Mouse (Mus musculus) forebrain, postnatal 0 days (tissue): Measurements from ENCODE around the gene Babam2. TPM values are rescaled to one million over a fixed set of nuclear protein-coding genes. Genes with fewer than 3 reads are reported as not detected.
A peak's percentile ranks its signal among the peaks of the same experiment; 100 is the strongest.
"Not testable (repeated sequence)": the region's sequence is repeated elsewhere in the genome, so short reads cannot be mapped to it uniquely, and the experiment has no call there.

Source experiments
- ATAC-seq: fragments of 200-750 bp; cut with Nextera tagmentation; 2 replicates; pipeline ENCODE4 v1.8.0; 2017; ENCODE audit warnings: mild to moderate bottlenecking, moderate library complexity
- DNase-seq: peaks from one replicate; pipeline ENCODE4 v3.0.0-alpha.2; 2015
- H3K27ac ChIP-seq: fragments of 300-500 bp; sonication (generic); 2 replicates; pipeline ENCODE4 v1.5.1; 2014; ENCODE audit warnings: low read depth, mild to moderate bottlenecking, antibody characterized with exemption, low read length, moderate library complexity, mixed read lengths
- H3K27me3 ChIP-seq: fragments of 300-500 bp; sonication (generic); 2 replicates; pipeline ENCODE4 v1.6.1; 2014; ENCODE audit warnings: mild to moderate bottlenecking, low read length, mixed read lengths; ENCODE audit not compliant: insufficient read depth
- H3K36me3 ChIP-seq: fragments of 300-500 bp; sonication (generic); 2 replicates; pipeline ENCODE4 v1.6.1; 2014; ENCODE audit warnings: mild to moderate bottlenecking, moderate library complexity; ENCODE audit not compliant: insufficient read depth
- H3K4me1 ChIP-seq: fragments of 300-500 bp; sonication (generic); 2 replicates; pipeline ENCODE4 v1.6.1; 2014; ENCODE audit warnings: antibody characterized with exemption; ENCODE audit not compliant: insufficient read depth
- H3K4me2 ChIP-seq: fragments of 300-500 bp; sonication (generic); 2 replicates; pipeline ENCODE4 v1.6.1; 2014; ENCODE audit warnings: low read depth, mild to moderate bottlenecking, moderate library complexity
- H3K4me3 ChIP-seq: fragments of 300-500 bp; sonication (generic); 2 replicates; pipeline ENCODE4 v1.5.1; 2014; ENCODE audit warnings: low read depth, low read length, mixed read lengths
- H3K9ac ChIP-seq: fragments of 300-500 bp; sonication (generic); 2 replicates; pipeline ENCODE4 v1.6.1; 2014; ENCODE audit warnings: mild to moderate bottlenecking
- H3K9me3 ChIP-seq: fragments of 300-500 bp; sonication (generic); 2 replicates; pipeline ENCODE4 v1.6.1; 2016; ENCODE audit warnings: low read length
- CTCF ChIP-seq: sonication (generic); IDR thresholded peaks from 2 replicates; pipeline ENCODE4 v1.5.1; 2016; ENCODE audit warnings: antibody characterized with exemption, control low read depth, low read depth
- WGBS: fragments of 180-500 bp; shearing (Covaris S2); extraction: QIAGEN DNeasy Blood & Tissue Kit; methylation state at CpG from one replicate; pipeline ENCODE4 v1.1.7; 2014; 5-methylcytosine and 5-hydroxymethylcytosine counted together
- polyA plus RNA-seq: library from polyadenylated mRNA; unstranded; fragments of >200 nt; fragmentation: Nextera tagmentation; extraction: Ambion mirVana; gene quantifications from 2 replicates; pipeline ENCODE4 v1.2.1, GENCODE M21; 2015
- total RNA-seq: library from RNA; depleted of rRNA; stranded (reverse); fragments of >200 nt; gene quantifications from 2 replicates; pipeline ENCODE4 v1.2.3, GENCODE M21; 2014

The Babam2 gene
- total and polyA plus RNA-seq, 2 experiments from 2014 or later = 42.7 to 61.5 TPM

GRCm38 (mm10) chr5:31966741-31967140 is 269.3 kb downstream of the Babam2 start:
- ATAC-seq (no peak), DNase-seq (no peak)
- no peak for TF ChIP-seq CTCF
- 53% methylated on average over 5 of the region's 5 CpGs for WGBS
- no peaks in the 10 kb centered on the region for H3K27me3 ChIP-seq
- H3K36me3 ChIP-seq = no peaks in the 10 kb centered on the region
- no peak overlapping the region for H3K4me2 ChIP-seq
- H3K9me3 ChIP-seq = no peaks in the 10 kb centered on the region
- no peak overlapping the region for H3K9ac ChIP-seq
- H3K4me1 ChIP-seq = no peaks in the 10 kb centered on the region
- H3K4me3 ChIP-seq = no peak overlapping the region
- H3K27ac ChIP-seq = no peak overlapping the region

- H3K27ac ChIP-seq = no peak overlapping the region
- H3K4me1 ChIP-seq = no peaks in the 10 kb centered on the region
- no peak overlapping the region for H3K4me2 ChIP-seq
- no peak overlapping the region for H3K4me3 ChIP-seq
- 85% methylated on average over 4 of the region's 4 CpGs for WGBS
- no peaks in the 10 kb centered on the region for H3K36me3 ChIP-seq
- ATAC-seq = no peak
- no peaks in the 10 kb centered on the region for H3K27me3 ChIP-seq
- no peak for TF ChIP-seq CTCF
- DNase-seq = no peak
- no peak overlapping the region for H3K9ac ChIP-seq
- H3K9me3 ChIP-seq = no peaks in the 10 kb centered on the region
Observed at GRCm38 (mm10) chr5:31967526-31967925, 270.0 kb downstream of the Babam2 start.

DNA sequence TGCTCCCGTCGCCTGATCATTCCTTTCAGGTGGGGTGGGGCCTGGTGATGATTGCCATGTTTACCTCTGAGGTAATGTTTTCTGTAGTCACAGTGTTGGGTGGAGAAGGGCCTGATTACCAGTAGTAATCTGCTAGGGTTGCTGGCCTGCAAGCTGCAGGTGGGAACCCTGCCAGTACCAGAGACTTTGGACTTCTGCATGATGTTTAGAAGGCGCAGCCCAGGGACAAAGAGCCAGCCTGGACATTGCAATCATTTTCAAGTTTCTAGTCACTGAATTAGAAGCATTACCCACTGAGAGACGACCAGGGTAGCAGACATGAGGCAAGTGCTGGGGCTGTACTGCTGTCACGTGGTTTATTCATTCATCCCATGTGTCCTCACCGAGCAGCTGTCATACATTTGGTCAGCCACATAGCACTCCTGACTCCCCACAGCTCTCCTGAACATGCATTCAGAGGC is 270.6 kb downstream of the Babam2 start:
- H3K4me1 ChIP-seq = no peaks in the 10 kb centered on the region
- no peaks in the 10 kb centered on the region for H3K36me3 ChIP-seq
- DNase-seq (no peak), ATAC-seq (no peak)
- H3K27ac ChIP-seq = no peak overlapping the region
- no peak overlapping the region for H3K4me3 ChIP-seq
- 68% methylated on average over 6 of the region's 6 CpGs for WGBS
- H3K4me2 ChIP-seq = no peak overlapping the region
- TF ChIP-seq CTCF = no peak
- no peak overlapping the region for H3K9ac ChIP-seq
- H3K27me3 ChIP-seq = no peaks in the 10 kb centered on the region
- H3K9me3 ChIP-seq = no peaks in the 10 kb centered on the region

DNA sequence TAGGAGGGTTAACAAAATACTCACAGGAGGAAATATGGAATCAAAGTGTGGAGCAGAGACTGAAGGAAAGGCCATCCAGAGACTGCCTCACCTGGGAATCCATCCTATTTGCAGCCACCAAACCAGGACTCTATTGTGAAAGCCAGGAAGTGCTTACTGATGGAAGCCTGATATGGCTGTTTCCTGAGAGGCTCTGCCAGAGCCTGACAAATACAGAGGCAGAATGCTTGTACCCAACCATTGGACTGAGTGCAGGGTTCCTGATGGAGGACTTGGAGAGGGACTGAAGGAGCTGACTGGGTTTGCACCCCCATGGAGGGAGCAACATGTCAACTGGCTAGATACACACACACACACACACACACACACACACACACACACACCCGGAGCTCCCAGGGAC is 274.9 kb downstream of the Babam2 start:
- not testable (repeated sequence) for H3K9ac ChIP-seq, H3K27ac ChIP-seq, H3K4me2 ChIP-seq, DNase-seq, H3K27me3 ChIP-seq, H3K36me3 ChIP-seq, H3K4me3 ChIP-seq, H3K9me3 ChIP-seq, ATAC-seq, H3K4me1 ChIP-seq
- WGBS = 85% methylated on average over 1 of the region's 1 CpGs

DNA sequence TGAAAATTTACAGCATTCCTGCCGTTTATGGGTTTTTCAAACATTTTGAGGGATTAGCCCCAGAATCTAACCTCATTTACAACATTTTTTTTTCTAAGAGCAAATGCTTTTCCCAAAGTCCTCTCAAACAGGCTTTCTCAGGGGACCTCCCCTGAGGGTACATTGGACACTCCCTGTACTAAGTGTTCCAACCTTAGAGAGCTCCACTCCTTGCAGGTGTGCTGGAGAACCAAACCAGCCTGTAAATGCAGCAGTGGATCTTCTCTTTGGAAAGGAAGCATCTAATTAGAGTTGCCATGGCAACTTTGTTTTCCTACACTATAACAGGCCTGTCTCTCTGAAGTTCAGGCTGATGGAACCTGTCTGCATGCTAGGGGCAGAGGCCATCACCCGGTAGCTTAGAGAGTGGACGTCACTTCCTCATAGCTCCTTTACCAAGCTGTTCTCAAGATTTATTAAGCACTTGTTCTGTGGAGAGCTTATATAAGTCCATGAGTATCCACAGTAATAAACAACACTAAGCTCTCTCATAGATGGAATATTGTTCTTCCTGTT is 277.2 kb downstream of the Babam2 start:
- 62% methylated on average over 3 of the region's 3 CpGs for WGBS
- Histone ChIP-seq H3K36me3 (no peaks in the 10 kb centered on the region), H3K4me2 (no peak overlapping the region), H3K4me3 (no peak overlapping the region), H3K9me3 (no peaks in the 10 kb centered on the region), H3K27ac (no peak overlapping the region), H3K4me1 (no peaks in the 10 kb centered on the region), H3K27me3 (no peaks in the 10 kb centered on the region), H3K9ac (no peak overlapping the region)
- TF ChIP-seq CTCF = no peak
- peak; percentile 4 for DNase-seq
- ATAC-seq = peak; percentile 43

- Histone ChIP-seq H3K9ac (no peak overlapping the region), H3K9me3 (no peaks in the 10 kb centered on the region), H3K27me3 (no peaks in the 10 kb centered on the region), H3K4me1 (no peaks in the 10 kb centered on the region), H3K36me3 (no peaks in the 10 kb centered on the region), H3K4me3 (no peak overlapping the region), H3K4me2 (no peak overlapping the region), H3K27ac (no peak overlapping the region)
- 89% methylated on average over 5 of the region's 5 CpGs for WGBS
- TF ChIP-seq CTCF = no peak
- DNase-seq = no peak
- no peak for ATAC-seq
Observed at GRCm38 (mm10) chr5:31982061-31982460, 284.6 kb downstream of the Babam2 start.

DNA sequence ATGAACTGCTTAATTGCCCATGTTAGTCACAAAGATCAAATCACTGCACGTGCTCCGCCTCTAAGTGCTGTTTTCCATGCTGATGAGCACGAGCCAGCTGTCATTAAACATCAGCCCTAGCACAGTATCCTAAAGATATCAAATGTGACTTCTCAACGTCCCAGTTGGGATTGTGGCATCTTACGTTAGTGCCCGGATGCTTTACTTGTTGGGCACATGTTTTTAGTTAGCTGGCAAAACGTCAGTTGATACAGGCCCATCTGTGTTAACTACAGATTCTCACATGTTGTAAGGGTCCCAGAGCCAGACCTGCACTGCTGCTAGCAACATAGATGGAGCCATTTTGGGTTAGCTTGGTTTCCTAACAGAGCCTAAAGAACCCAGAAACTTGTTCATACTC is 285.7 kb downstream of the Babam2 start:
- no peak overlapping the region for H3K4me2 ChIP-seq
- H3K9ac ChIP-seq = no peak overlapping the region
- H3K27me3 ChIP-seq = no peaks in the 10 kb centered on the region
- H3K4me1 ChIP-seq = no peaks in the 10 kb centered on the region
- H3K36me3 ChIP-seq = no peaks in the 10 kb centered on the region
- H3K4me3 ChIP-seq = no peak overlapping the region
- TF ChIP-seq CTCF = no peak
- H3K9me3 ChIP-seq = no peaks in the 10 kb centered on the region
- no peak; the same call in 1 of the 2 replicates for ATAC-seq
- WGBS = 62% methylated on average over 7 of the region's 7 CpGs
- peak; percentile 16 for DNase-seq
- H3K27ac ChIP-seq = no peak overlapping the region
